Mouse (Mus musculus): ENCODE results near the gene Iqce.

Gene Iqce

DNA sequence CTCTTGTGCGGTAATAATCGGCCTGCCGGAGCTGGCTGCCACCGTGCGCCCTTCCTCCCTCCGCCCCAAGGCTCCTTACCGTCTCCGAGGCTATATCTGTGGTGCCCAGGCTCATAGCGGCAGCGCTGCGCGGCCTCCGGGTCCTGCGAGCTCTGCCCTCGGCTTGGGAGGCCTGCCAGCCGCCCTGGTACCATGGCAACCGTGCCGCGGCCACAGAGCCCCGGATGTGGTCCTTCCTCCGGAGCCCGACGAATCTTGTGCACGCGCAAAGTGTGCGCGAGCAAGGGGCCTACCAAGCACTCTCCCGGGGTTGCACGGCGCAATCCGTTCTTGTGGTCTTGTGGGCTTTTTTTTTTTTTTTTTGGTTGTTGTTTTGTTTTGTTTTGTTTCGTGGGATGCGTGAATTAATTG is at the start of gene Iqce:
Gene Iqce, minus strand, starts transcription at position 276 of the 411 bp plus-strand sequence.
- DNase-seq = peak; percentile 97

DNA sequence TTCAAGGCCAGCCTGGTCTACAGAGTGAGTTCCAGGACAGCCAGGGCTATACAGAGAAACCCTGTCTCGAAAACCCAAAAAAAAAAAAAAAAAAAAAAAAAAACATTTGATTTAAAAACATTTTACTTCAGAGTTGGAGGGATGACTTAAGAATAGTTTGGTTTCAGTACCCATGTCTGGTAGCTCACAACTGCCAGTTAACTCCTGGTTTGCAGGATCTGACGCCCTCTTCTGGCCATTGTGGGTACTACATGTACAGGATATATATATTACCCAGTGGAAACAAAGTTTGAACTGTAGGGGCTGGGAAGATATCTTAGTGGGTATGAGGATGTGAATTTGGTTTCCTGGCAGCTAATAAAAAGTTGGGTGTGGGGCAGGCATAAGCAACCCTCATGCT is 48.7 kb upstream of the Iqce start:
- DNase-seq = peak; percentile 73

DNA sequence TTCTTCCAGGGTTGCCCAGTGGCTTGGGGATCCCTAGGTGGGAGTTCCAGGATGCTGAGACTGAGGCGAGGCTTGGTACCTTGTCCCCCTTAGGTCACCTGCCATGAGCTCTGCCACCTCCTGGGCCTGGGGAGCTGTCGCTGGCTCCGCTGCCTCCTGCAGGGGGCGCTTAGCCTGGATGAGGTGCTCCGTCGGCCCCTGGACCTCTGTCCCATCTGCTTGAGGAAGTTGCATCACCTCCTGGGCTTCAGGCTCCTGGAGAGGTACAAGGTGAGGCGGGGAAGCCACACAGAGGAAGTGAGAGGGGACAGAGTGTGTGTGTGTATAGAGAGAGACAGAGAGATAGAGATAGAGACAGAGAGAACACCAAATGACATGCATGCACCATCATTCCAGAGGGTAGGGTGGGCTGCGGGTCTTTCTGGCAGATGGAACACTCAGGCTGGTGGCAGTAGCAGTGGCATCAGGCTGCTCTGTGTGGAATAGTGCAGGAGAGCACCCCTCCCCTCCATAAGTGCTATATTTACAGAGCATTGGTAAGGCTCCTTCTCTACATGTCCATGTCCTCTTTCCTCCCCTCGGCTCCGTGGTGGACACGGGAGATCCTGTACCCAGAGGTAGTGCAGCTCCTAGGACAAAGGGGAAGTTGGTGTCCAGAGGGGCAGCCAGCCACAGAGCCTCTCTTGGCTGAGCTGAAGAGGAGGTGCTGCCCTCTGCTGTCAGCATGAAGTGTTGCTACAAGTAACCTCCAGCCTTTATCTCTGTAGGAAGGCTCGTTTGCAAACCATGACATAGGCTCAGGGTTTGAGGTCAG is 47.1 kb upstream of the Iqce start:
- peak; percentile 73 for DNase-seq

DNA sequence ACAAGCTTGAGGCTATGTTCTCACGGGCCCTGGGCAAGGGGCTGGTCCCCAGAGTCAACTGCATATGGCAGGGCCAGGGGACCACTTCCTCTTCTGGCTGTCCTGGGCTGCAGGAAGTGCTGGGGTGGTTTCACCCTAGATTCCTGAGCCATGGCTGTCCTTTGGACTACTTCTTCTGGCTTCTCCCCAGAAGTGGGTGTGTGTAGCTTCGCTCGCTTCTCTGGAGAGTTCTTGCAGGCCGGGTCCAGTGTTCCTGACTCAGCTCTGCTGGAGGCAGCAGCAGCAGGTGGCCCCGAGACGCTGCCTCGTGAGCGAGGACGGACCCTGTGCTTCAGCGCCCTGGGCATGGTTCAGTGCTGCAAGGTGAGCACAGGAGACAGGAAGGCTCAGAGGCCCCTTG is 46.2 kb upstream of the Iqce start:
- no peak for DNase-seq

DNA sequence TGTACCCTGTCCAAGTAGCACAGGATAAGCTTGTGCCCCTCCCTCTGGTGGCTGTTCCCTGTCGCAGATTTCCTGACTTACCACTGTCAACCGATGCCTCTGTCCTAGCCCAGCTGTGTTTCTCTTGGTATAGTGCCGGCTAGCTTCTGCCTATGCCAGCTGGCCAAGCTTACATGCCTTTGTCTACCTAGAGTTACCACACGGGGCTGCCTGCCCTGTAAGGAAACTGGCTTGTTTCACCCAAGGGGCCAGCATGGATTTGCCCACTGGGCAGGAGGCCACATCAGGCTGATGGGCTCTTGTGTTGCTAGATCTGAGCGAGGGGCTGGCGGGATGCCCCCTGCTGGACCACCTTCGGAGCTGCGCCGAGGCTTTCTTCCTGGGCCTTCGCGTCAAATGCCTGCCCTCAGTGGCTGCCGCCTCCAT is 41.5 kb upstream of the Iqce start:
- no peak for DNase-seq

DNA sequence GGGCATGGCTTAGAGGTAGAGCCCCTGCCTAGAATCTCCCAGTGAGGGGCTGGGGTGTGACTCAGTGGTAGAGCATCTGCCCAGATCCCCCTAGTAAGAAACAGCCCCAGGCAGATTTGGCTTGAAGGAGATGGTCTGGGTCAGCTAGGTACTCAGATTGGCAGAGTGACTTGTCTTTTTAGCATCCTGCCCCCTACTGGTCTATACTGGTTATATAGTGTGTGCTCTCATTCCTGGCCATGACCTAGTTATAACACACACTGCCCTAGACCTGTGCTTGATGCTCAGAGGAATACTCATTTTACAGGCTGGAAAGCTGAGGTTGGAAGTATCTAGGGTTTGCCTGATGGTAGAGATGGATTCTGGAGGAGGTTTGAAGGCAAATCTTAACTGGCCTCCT is 39.7 kb upstream of the Iqce start:
- DNase-seq = no peak

DNA sequence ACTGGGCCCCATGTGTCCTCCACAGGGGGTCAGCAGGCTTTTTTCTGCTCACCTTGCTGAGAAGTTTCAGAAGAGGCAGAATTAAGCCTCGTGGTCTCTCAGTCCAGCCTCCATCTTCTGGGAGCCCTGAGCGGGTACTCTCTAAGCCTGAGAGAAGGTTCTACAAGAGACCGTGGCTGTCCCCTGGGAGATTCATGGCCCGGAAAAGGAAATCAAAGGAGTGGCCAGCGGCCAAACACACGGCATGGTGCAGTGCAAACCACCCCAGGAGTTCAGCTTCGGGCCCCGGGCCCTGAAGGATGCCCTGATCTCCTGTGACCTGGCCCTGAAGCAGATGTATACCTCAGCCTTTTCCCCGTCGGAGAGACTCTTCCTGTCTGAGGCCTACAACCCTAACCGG is 38.9 kb upstream of the Iqce start:
- DNase-seq = no peak

DNA sequence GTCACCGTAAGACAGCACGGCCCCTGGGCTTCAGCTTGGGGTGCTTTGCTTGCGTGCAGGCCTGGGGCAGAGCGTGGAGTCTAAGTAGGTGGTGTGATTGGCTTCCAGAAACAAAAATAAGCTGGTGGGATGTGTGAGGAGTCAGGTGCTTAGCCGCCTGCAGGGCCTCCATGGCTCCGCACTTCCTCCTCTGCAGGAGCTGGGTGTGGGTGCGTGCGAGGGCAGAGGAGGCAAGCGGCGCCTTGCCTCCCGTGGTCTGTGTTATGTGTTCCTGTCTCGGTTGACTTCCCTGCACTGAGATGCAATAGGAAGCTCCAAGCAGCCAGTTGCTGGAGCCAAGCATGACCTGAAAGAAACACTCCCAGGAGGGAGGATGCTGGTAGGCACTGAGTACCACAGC is 37.6 kb upstream of the Iqce start:
- no peak for DNase-seq

DNA sequence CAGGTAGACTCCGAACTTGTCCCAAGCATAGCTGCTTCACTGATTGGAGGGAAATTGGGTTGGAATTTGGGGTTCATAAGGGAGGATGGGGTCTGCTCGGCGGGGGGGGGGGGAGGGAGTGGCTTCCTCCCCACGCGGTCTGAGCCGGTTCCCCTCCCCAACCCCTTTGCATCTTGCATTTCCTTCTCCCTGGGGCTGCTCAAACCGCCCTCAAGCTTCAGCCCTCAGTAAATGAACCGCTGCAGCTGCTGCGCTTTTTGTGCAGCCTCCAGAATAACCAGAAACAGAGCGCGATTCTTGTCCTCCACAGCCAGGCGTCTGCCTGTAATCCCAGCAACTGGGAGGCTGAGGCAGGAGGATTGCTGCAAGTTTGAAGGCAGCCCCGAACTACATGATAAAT is 34.0 kb upstream of the Iqce start:
- no peak for DNase-seq

DNA sequence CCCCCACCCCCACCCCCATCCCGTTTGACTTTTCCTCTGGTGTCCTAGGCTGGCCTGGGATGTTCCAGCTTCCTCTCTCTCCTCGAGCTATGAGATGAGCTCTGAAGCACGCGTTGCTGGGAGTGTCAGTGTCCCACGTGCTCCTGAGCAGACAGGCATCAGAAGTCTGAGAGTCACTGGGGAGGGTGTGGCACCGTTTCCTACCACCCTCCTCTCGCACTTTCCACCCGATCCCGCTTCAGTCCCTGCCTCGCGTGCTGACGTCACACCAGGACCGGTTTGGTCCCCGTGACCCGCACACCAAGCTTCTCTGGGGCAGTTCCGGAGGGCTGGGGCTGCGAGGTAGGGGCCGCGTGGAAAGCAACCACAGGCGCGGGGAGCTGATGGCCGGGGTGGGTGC is 33.1 kb upstream of the Iqce start:
- no peak for DNase-seq

DNA sequence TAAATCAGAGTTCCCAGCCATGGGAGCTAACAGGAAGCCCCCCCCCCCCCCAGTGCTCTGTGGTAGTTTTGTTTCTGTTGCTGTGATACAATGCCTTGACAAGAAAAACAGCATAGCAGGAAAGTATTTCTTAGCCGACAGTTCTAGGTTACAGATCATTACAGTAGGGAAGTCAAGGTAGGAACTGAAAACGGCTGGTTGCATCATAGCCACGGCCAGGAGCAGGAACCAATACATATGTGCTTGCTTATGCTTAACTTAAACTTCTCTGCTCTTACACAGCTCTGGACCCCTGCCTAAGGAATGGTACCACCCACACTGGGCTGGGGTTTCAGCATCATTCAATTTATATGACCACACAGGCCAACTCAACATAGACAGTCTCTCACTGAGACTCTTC is 31.2 kb upstream of the Iqce start:
- DNase-seq = no peak

DNA sequence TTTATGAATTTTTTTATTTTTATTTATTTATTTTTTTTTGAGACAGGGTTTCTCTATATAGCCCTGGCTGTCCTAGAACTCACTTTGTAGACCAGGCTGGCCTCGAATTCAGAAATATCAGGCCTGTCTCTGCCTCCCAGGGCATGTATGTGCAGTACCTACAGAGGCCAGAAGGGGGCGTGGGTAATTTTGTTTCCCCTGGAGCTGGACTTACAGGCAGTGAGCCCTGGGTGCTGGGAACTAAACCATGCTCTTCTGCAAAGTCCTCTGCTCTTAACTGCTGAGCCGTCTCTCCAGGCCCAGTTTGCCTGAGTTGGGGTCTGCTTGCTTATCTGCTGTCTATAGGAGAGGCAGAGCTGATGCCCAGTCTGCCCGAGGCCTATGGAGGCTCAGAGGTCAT is 30.0 kb upstream of the Iqce start:
- no peak for DNase-seq

DNA sequence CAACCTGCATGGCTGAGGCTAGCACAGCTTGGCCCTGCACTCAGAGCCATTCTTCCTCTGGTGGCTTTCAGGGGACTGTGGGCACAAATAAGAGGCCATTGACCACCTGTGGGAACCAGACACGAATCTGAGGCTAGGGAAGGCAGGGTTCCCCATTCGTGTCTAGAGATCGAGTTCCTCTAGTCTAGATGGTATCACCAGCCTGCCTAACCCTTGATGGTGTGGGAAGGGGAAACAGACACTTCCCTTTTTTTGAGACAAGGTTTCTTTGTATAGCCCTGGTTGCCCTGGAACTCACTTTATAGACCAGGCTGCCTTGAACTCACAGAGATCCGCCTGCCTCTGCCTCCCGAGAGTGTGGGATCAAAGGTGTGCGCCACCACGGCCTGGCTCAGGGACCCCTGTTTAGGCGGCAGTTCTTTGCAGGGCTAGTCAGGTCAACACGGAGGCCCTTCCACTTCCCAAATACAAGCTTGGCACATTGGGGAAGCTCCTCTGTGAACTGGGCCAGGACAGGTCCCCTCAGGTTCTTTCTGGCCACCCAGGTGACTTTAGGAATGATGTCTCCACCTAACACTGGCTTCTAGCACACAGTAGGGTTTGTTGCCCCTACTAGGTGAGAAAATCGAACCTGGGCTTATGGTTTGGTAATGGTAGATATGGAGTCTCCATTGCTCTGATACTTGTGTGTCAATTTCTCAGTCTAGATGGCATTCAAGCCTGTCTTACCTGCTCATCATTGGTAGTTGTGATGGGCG is 29.0 kb upstream of the Iqce start:
- DNase-seq = no peak

DNA sequence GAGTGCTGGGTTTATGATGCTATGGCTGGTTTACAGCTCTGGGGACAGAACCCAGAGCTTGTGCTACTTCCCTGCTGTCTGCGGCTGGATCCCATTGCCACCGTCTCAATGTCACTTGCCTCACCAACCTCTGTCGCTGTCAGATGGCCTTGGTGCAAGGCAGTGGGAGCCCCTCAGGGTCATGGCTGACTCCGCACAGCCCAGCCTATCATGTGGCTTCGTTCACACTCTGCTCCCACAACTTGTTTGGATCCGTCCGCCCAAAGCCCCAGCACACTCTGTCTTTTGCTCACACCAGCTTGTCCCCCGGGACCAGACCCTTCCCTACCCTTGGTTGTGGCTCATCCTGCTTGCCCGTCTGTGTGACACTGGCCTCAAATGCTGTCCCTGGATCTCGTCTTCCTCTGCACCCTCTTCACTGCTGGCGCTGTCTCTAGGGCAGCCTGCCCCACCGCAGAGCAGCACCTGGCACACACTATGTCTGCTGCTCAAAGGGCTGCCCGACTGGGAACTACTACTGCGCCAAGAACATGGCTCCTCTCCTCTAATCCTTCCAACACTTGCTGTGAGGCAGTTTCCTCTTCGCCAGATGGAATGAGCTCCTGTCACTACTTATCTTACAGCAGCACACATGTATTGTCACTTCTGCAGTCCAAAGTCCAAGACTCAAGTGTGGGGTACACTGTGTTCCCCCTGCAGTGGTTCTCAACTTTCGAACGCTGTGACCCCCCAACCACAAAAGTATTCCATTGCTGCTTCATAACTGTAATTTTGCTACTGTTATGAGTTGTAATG is 25.0 kb upstream of the Iqce start:
- no peak for DNase-seq

DNA sequence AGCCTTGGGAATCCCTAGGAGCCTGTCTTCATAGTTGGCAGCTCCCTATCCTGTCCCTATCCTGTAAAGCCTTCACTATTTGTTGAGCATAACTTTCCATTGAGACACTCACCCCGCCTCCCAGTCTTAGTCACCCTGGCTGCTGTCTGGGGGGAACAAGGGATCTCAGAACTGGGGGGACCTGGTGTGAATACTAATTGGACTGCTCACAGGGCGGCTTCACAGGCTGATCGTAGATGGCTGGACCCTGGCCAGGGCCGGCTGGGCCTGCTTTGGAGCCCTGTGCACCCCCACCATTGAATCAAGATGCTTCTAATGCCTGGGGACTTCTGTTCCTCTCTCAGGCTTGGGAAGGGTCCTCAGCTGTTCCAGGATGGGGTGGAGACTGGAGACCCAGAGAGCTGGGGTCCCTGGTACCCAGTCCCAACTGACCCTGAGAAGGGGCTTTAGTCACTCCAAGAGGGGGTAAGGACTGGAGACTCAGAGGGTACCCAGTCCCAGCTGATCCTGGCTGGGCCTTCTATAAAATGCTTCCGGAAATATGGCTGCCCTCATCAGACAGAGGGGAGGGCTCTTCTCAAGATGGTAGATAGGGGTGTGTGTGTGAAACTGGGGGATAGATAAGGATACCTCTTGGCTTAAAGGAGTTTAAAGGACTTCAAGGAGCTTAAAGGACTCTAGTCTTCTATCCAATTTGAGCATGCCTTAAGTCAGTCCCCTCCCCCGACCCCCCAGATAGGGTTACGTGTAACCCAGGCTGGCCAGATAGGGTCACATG is 24.1 kb upstream of the Iqce start:
- DNase-seq = peak; percentile 68

DNA sequence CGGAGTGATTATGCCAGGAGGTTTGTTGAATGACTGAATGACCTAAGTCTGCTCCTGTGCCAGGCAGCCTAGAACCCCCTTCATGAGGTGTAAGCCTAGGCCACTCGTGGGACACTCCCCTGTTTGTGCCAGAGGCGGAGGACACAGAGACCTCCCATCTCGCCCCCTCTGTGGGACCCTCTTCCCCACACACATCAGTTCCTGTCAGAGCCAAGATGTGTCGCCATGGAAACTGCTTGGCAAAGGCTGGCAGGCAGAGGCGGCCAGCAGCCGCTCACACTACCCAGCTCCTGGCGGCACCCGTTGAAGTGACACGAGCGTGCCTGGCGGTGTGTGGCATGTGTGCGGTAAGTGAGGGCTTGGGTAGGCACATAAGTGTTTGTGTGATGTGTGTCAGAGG is 21.6 kb upstream of the Iqce start, which contains the start of gene Amz1:
Gene Amz1, plus strand, starts transcription at position 306 of the 400 bp plus-strand sequence.
- DNase-seq = peak; percentile 78

DNA sequence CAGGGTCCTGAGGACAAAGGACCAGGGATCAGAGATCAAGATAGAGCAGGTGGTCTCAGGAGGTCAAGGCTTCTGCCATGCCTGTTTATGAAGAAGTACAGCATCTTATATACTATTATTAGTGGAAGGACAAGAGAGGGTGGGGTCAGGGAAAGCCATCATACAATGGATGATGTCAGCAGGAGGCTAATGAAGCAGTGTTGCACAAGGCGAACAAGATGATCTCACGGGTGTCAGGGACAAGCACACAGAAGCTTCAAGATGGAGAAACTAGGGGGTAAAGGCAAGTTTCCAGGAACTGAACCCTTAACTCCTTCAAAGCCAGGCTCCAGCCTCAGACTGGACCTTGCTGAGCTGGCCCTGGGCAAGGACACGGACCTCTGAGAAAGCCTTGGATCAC is 19.9 kb upstream of the Iqce start:
- DNase-seq = no peak

DNA sequence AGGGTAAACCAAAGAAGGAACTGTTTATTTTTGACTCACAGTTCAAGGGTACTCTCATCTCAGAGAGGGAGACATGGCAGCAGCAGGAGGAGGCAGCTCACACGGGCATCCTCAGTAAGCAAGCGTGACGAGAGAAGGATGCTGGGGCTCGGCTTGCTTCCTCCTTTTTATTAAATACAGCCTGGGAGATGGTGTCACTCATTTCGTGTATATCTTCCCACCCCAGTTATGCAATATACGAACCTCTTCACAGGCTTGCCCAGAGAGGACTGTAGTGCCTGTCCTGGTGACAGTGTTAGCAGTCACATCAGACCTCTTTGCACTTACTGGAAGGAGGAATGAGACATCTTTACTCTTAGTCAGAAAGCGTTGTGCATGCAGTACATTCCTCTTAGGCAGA is 18.6 kb upstream of the Iqce start:
- DNase-seq = no peak

DNA sequence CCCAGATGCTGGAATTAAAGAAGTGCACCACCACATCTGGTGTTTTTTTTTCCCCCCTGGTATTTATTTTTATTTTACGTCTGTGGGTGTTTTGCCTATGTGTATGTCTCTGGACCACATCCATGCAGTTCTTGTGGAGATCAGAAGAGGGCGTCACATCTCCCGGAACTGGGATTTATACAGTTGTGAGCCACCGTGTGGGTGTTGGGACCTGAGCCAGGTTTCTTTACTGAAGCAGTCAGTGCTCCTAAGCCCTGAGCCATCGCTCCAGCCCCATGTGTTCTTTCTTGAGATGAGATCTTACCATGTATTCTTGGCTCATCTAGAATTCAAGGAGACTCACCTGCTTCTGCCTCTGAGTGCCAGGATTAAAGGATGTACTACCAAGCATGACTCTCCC is 8.9 kb upstream of the Iqce start:
- no peak for DNase-seq

DNA sequence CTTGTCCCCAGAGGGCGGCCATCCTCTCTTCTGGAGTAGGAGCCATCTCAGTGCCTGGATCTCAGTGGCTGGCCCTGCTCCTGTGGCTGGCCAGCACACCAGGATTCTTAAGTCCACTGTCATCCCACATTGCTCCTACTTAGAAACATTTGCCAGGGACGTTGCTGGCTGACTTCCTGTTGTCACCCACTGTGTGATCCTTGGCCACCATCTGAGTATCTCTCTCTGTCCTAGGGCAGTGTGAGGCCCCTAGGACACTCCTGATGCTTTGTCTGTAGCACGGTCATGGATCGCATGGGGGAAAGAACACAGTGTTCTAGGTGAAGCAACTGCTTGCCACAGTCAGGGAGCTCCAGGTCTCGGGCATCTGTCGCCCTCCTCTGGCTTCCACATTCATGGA is 8.1 kb upstream of the Iqce start:
- no peak for DNase-seq

DNA sequence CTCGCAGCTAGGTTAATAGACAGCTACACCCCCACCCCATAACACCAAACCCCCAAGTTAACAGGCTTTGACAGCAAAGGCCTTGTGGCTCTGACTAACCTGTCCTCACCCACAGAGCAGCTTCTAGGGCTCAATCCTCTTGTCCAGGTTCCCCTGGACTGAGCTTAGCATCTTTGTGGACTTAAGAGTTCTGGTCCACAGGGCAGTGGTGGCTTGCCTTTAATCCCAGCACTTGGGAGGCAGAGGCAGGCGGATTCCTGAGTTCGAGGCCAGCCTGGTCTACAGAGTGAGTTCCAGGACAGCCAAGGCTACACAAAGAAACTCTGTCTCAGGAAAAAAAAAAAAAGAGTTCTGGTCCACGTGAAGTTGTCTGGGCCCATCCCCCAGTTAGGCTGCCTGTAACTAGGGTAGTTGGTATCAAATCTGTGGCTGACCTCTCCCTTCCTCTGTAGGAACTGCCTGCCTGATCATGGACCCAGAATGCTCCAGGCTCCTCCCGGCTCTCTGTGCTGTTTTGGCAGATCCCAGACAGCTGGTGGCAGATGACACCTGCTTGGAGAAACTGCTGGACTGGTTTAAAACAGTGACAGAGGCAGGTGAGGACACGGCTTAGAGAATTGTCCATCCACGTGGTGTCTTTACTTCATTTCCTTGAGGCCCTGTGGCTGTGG is 3.5 kb upstream of the Iqce start:
- DNase-seq = no peak
